Mouse (Mus musculus) cerebellum, adult 2 months (tissue): ENCODE measurements around the gene Hoxa1. TPM values are rescaled to one million over a fixed set of nuclear protein-coding genes. Genes with fewer than 3 reads are reported as not detected.

Experiments used
- DNase-seq, 2 experiments: peaks; one replicate each; pipeline ENCODE4 v3.0.0; 2021
- H3K27ac ChIP-seq: fragments of 200-500 bp; 2 replicates; pipeline ENCODE4 v1.5.1; 2012; ENCODE audit warnings: low read length, control low read depth, inconsistent platforms; ENCODE audit not compliant: insufficient read depth
- H3K27me3 ChIP-seq: fragments of 200-500 bp; 2 replicates; pipeline ENCODE4 v1.6.1; 2012; ENCODE audit warnings: inconsistent platforms, mild to moderate bottlenecking, low read length, moderate library complexity; ENCODE audit not compliant: control insufficient read depth, insufficient read depth
- H3K4me1 ChIP-seq: fragments of 200-500 bp; 2 replicates; pipeline ENCODE4 v1.6.1; 2011; ENCODE audit warnings: low read length; ENCODE audit not compliant: control insufficient read depth, insufficient read depth
- H3K4me3 ChIP-seq: fragments of 200-500 bp; replicated peaks from 2 replicates; pipeline ENCODE3; 2011; ENCODE audit warnings: mild to moderate bottlenecking, low read depth, low read length, control low read depth; ENCODE audit not compliant: insufficient read depth
- CTCF ChIP-seq: fragments of 200-500 bp; IDR thresholded peaks from 2 replicates; pipeline ENCODE4 v1.5.1; 2011; ENCODE audit warnings: low read depth, mild to moderate bottlenecking, control low read depth, low read length, moderate library complexity, borderline replicate concordance; ENCODE audit not compliant: insufficient read depth
- POLR2A ChIP-seq: fragments of 200-500 bp; IDR thresholded peaks from 2 replicates; pipeline ENCODE4 v1.6.1; 2011; ENCODE audit warnings: low read length, control low read depth, borderline replicate concordance; ENCODE audit not compliant: insufficient read depth
- WGBS: fragments of 180-500 bp; shearing (Covaris S2); methylation state at CpG from one replicate; pipeline ENCODE4 v1.1.7; 2018; 5-methylcytosine and 5-hydroxymethylcytosine counted together
- polyA plus RNA-seq: library from polyadenylated mRNA; depleted of rRNA; stranded (reverse); fragments of >200 nt; gene quantifications from 2 replicates; pipeline ENCODE4 v1.2.3, GENCODE M21; 2012; rRNA removed

The Hoxa1 gene
- polyA plus RNA-seq, 1 experiment: 0.80 TPM

GRCm38 (mm10) chr6:52123673-52124072 lies 34.4 kb downstream of the Hoxa1 start:
- TF ChIP-seq POLR2A (no peak), CTCF (no peak)
- no peak for DNase-seq
- H3K27me3 ChIP-seq: no peaks in the 10 kb centered on the region
- no peak overlapping the region for H3K27ac ChIP-seq
- no peaks in the 10 kb centered on the region for H3K4me1 ChIP-seq
- H3K4me3 ChIP-seq: no peak overlapping the region
- 79% methylated on average over 4 of the region's 4 CpGs for WGBS

GRCm38 (mm10) chr6:52121173-52121572 lies 36.9 kb downstream of the Hoxa1 start:
- 75% methylated on average over 3 of the region's 3 CpGs for WGBS
- TF ChIP-seq POLR2A (no peak), CTCF (no peak)
- DNase-seq: no peak

GRCm38 (mm10) chr6:52118903-52119635 lies 39.0 kb downstream of the Hoxa1 start:
- peak in 1 of 2 experiments; percentile 0 for DNase-seq
- TF ChIP-seq POLR2A (no peak), CTCF (no peak)
- 24% methylated on average over 6 of the region's 6 CpGs for WGBS
- Histone ChIP-seq H3K4me3 (no peak overlapping the region), H3K27ac (no peak overlapping the region), H3K4me1 (no peaks in the 10 kb centered on the region), H3K27me3 (no peaks in the 10 kb centered on the region)

More at GRCm38 (mm10) chr6:52121173-52121572, 36.9 kb downstream of the Hoxa1 start:
- H3K4me3 ChIP-seq: no peak overlapping the region
- H3K27ac ChIP-seq: no peak overlapping the region
- H3K27me3 ChIP-seq: no peaks in the 10 kb centered on the region
- no peaks in the 10 kb centered on the region for H3K4me1 ChIP-seq

- 35% methylated on average over 5 of the region's 5 CpGs for WGBS
- no peaks in the 10 kb centered on the region for H3K27me3 ChIP-seq
- H3K4me1 ChIP-seq: no peaks in the 10 kb centered on the region
- TF ChIP-seq POLR2A (no peak), CTCF (no peak)
- DNase-seq: no peak
- H3K27ac ChIP-seq: no peak overlapping the region
- no peak overlapping the region for H3K4me3 ChIP-seq
Measured at GRCm38 (mm10) chr6:52115899-52116298, 42.2 kb downstream of the Hoxa1 start.

GRCm38 (mm10) chr6:52111846-52112245 lies 46.3 kb downstream of the Hoxa1 start:
- no peak for DNase-seq
- Histone ChIP-seq H3K4me1 (no peaks in the 10 kb centered on the region), H3K4me3 (no peak overlapping the region), H3K27me3 (no peaks in the 10 kb centered on the region), H3K27ac (no peak overlapping the region)
- 61% methylated on average over 4 of the region's 4 CpGs for WGBS
- TF ChIP-seq POLR2A (no peak), CTCF (no peak)

GRCm38 (mm10) chr6:52107400-52107799 lies 50.7 kb downstream of the Hoxa1 start:
- no peaks in the 10 kb centered on the region for H3K4me1 ChIP-seq
- no peaks in the 10 kb centered on the region for H3K27me3 ChIP-seq
- H3K27ac ChIP-seq: no peak overlapping the region
- 91% methylated on average over 3 of the region's 3 CpGs for WGBS
- H3K4me3 ChIP-seq: no peak overlapping the region
- no peak for TF ChIP-seq CTCF
- TF ChIP-seq POLR2A: no peak
- no peak for DNase-seq

GRCm38 (mm10) chr6:52106716-52107115 lies 51.4 kb downstream of the Hoxa1 start:
- no peak for TF ChIP-seq POLR2A
- Histone ChIP-seq H3K4me1 (no peaks in the 10 kb centered on the region), H3K27me3 (no peaks in the 10 kb centered on the region), H3K27ac (no peak overlapping the region), H3K4me3 (no peak overlapping the region)
- no peak for DNase-seq
- WGBS: 78% methylated on average over 3 of the region's 3 CpGs

GRCm38 (mm10) chr6:52106178-52106577 lies 51.9 kb downstream of the Hoxa1 start:
- H3K27me3 ChIP-seq: no peaks in the 10 kb centered on the region
- no peak overlapping the region for H3K4me3 ChIP-seq
- no peak overlapping the region for H3K27ac ChIP-seq
- DNase-seq: no peak
- no peak for TF ChIP-seq POLR2A
- TF ChIP-seq CTCF: no peak
- WGBS: 43% methylated on average over 3 of the region's 3 CpGs
- H3K4me1 ChIP-seq: no peaks in the 10 kb centered on the region

Other genes starting within 250 kb of the Hoxa1 start
- 13.7 and 19.2 TPM in 2 replicates for gene Skap2, start 145.8 kb downstream of the Hoxa1 start, polyA plus RNA-seq
- gene Hoxa2, start 6.5 kb upstream of the Hoxa1 start, polyA plus RNA-seq: 1.8 and 2.8 TPM in 2 replicates
- 0.16 and 0.18 TPM in 2 replicates for gene 5730596B20Rik, start 19.2 kb upstream of the Hoxa1 start, polyA plus RNA-seq
- 4.1 and 5.1 TPM in 2 replicates for gene Hoxa4, start 33.4 kb upstream of the Hoxa1 start, polyA plus RNA-seq
- 4.6 and 6.0 TPM in 2 replicates for gene Hoxa5, start 46.3 kb upstream of the Hoxa1 start, polyA plus RNA-seq
- 0.13 and 0.46 TPM in 2 replicates for gene Hoxa6, start 50.4 kb upstream of the Hoxa1 start, polyA plus RNA-seq
- 2.1 and 2.2 TPM in 2 replicates for gene Hoxa3, start 55.0 kb upstream of the Hoxa1 start, polyA plus RNA-seq
- gene Gm28308, start 55.0 kb upstream of the Hoxa1 start, polyA plus RNA-seq: not detected in 2 replicates
- 0.07 and 0.16 TPM in 2 replicates for gene Hoxa7, start 63.5 kb upstream of the Hoxa1 start, polyA plus RNA-seq
- not detected in 2 replicates for gene Hoxa9, start 72.8 kb upstream of the Hoxa1 start, polyA plus RNA-seq
- gene Hoxa10, start 82.5 kb upstream of the Hoxa1 start, polyA plus RNA-seq: not detected in 2 replicates
- not detected in 2 replicates for gene Hoxa11, start 87.5 kb upstream of the Hoxa1 start, polyA plus RNA-seq
- not detected in 2 replicates for gene Hoxa13, start 102.6 kb upstream of the Hoxa1 start, polyA plus RNA-seq
- gene Evx1, start 155.2 kb upstream of the Hoxa1 start, polyA plus RNA-seq: 0.68 and 0.84 TPM in 2 replicates